Mouse (Mus musculus) megakaryocyte, embryonic 14.5 days (primary cell): ENCODE measurements around the gene Zbtb40. TPM values are rescaled to one million over a fixed set of nuclear protein-coding genes. Genes with fewer than 3 reads are reported as not detected.

ENCODE experiments used
- H3K27me3 ChIP-seq: replicated peaks from 2 replicates; pipeline ENCODE3; 2012; ENCODE audit warnings: inconsistent platforms
- H3K36me3 ChIP-seq: replicated peaks from 2 replicates; pipeline ENCODE3; 2012; ENCODE audit warnings: low read length, inconsistent platforms, mixed read lengths
- H3K4me1 ChIP-seq: 2 replicates; pipeline ENCODE4 v1.6.1; 2012; ENCODE audit warnings: inconsistent platforms
- H3K4me3 ChIP-seq: replicated peaks from 2 replicates; pipeline ENCODE3; 2012; ENCODE audit warnings: moderate library complexity, mild to moderate bottlenecking, inconsistent platforms
- H3K9me3 ChIP-seq: 2 replicates; pipeline ENCODE4 v1.6.1; 2012; ENCODE audit warnings: inconsistent platforms
- FLI1 ChIP-seq: IDR thresholded peaks from 2 replicates; pipeline ENCODE4 v1.6.1; 2012; ENCODE audit warnings: low read length, inconsistent platforms, mixed read lengths
- GATA1 ChIP-seq: IDR thresholded peaks from 3 replicates; pipeline ENCODE4 v1.6.1; 2012; ENCODE audit warnings: mixed read lengths, low read length, inconsistent platforms, borderline replicate concordance
- polyA plus RNA-seq: library from polyadenylated mRNA; stranded (reverse); fragments of >175 nt; gene quantifications from 2 replicates; pipeline ENCODE4 v1.2.3, GENCODE M21; 2012; ENCODE audit warnings: low replicate concordance; ENCODE audit not compliant: insufficient read depth

Gene Zbtb40
- polyA plus RNA-seq, 1 experiment, result 1.6 TPM

DNA sequence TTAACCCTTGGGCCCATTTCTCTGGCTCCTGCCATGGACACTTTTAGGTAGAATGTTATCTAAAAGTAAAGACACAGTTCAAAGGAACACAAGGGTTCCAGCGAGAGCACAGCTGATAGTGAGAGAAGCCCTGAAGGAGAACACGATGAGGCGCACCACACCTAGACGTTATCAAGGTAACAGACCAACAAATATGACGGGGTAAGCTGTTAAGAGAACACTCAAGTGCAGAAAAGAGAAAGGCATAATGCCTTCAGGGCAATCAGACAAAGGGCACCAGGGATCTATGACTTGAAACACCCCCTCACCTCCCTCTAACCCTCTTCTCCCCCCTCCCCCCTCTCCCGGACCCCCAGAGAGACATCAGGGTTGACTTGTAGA lies 33.1 kb downstream of the Zbtb40 start:
- peaks cover 21% of the 10 kb centered on the region for H3K4me1 ChIP-seq
- no peak overlapping the region for H3K4me3 ChIP-seq
- no peaks in the 10 kb centered on the region for H3K27me3 ChIP-seq
- no peaks in the 10 kb centered on the region for H3K9me3 ChIP-seq
- TF ChIP-seq GATA1 (no peak), FLI1 (no peak)
- peaks cover 62% of the 10 kb centered on the region for H3K36me3 ChIP-seq

DNA sequence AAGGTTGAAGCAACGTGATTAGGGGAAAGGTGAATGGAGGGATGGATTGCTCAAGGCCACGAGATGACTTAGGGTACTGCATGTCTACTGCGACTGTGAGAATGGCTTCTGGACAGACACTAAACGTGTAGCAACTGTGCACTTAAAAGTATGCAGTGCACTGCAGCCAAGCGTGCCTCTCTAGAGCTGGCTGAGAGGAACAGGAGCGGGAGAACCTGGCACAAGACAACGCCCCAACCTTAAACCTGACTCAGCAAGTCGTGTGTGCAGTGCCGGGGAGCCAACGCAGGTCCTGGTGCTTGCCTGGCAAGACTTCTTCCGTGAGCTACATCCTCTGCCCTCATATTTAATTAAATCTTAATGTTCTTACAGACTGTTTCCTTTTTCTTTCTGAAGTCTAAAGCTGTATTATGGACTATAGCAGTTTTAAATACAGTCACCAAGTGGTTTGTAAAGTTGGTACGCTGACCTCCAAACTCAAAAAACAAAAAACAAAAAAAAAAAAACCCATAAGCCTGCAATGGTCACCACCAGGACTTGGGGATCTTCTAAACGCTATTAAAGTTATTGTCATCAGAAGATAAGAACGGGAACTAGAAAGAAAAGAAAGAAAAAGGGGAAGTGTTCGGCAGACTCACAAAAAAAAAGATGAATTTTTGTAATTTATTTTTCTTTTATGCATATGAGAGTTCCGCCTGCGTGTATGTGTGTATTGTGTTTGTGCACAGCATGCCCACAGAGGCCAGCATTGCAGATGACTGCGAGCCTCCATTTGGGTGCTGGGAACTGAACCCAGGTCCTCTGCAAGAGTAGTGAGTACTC lies 33.7 kb downstream of the Zbtb40 start:
- Histone ChIP-seq H3K4me1 (peaks cover 15% of the 10 kb centered on the region), H3K27me3 (no peaks in the 10 kb centered on the region), H3K9me3 (no peaks in the 10 kb centered on the region), H3K4me3 (no peak overlapping the region), H3K36me3 (peaks cover 68% of the 10 kb centered on the region)
- TF ChIP-seq GATA1, result no peak
- no peak for TF ChIP-seq FLI1

DNA sequence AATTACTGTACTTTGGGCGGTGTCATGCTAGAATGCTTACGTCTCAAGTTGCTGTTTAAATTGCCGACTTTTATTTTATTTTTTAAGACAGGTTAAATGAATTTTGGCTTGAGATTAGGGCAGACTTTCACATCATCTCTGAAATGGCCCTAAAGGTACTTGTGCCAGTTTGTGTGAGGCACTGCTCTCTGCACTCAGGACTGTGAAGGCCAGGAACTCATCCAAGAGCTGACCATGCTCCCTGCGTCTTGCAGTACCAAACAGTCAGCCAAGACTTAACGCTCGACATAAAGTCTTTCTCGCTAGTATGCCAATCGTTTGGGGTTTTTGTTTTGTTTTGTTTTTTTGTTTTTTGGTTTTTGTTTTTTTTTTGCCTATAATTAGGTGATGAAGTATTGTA lies 34.5 kb downstream of the Zbtb40 start:
- peaks cover 7% of the 10 kb centered on the region for H3K4me1 ChIP-seq
- H3K36me3 ChIP-seq, result peaks cover 72% of the 10 kb centered on the region
- no peak overlapping the region for H3K4me3 ChIP-seq
- no peaks in the 10 kb centered on the region for H3K9me3 ChIP-seq
- no peaks in the 10 kb centered on the region for H3K27me3 ChIP-seq
- TF ChIP-seq FLI1, result no peak
- no peak for TF ChIP-seq GATA1

DNA sequence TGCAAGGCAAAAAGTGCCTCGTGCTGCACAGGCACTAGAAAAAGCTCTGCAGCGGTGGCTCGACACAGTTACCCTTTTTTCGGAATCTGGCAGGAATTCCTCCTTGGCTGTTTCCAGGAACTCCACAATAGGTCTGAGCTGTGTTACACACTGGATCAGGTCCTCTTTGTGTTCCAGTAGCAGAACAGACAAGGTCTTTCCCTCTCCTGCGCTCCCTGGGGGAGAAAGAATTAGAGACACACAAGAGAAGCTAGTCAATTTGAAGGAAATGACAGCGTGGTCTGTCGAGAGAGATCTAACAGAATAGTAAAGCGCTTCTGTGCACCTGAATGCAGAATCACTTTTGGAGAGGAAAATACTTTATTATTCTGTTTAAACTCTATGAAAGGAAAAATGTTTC lies 41.6 kb downstream of the Zbtb40 start:
- Histone ChIP-seq H3K4me1 (no peaks in the 10 kb centered on the region), H3K4me3 (no peak overlapping the region), H3K9me3 (no peaks in the 10 kb centered on the region), H3K36me3 (peaks cover 69% of the 10 kb centered on the region), H3K27me3 (no peaks in the 10 kb centered on the region)
- TF ChIP-seq FLI1, result no peak

DNA sequence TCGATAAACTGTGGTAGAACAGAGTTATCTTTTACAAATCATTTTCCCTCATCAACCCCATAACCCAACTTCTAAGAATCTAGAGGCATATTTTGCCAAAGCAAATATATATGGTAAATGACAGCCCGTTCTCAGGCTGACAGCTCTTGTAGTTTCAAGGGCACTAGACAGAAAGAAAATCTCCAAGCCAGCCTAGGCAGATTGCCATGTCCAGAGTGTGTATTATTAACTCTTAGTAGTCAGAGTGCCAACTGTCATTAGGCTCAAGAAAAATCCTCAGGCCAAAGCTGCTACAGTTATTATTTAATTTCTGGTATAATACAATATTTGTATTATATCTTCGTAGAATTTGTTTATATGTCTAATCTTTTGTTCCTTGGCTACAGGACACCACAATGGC lies 46.8 kb downstream of the Zbtb40 start:
- no peaks in the 10 kb centered on the region for H3K27me3 ChIP-seq
- no peak overlapping the region for H3K4me3 ChIP-seq
- no peaks in the 10 kb centered on the region for H3K9me3 ChIP-seq
- H3K4me1 ChIP-seq, result peaks cover 9% of the 10 kb centered on the region; the same call in 1 of the 2 replicates
- TF ChIP-seq FLI1 (no peak), GATA1 (no peak)
- H3K36me3 ChIP-seq, result peaks cover 86% of the 10 kb centered on the region

DNA sequence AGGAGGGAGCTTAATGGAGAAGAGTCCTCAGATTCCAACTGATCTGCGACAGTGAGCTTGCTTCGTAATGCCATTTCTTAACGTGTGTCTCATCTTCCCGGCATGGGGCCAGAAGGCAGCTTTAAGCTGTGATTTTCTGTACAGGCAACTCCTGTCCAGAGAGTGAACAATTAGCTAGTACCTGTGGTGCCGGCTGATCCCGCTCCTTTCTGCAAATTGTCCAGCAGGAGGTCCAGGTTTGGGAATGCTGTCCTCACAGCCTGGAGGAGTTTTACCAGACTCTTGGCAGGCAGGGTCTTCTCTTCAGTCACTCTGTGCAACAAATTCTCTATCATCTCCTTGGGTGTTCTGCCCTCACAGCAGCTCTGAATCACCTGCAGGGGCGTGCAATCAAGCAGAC lies 47.6 kb downstream of the Zbtb40 start:
- H3K4me3 ChIP-seq, result no peak overlapping the region
- TF ChIP-seq GATA1 (no peak), FLI1 (no peak)
- H3K36me3 ChIP-seq, result peaks cover 86% of the 10 kb centered on the region
- no peaks in the 10 kb centered on the region for H3K27me3 ChIP-seq
- no peaks in the 10 kb centered on the region for H3K9me3 ChIP-seq
- H3K4me1 ChIP-seq, result peaks cover 9% of the 10 kb centered on the region; the same call in 1 of the 2 replicates

DNA sequence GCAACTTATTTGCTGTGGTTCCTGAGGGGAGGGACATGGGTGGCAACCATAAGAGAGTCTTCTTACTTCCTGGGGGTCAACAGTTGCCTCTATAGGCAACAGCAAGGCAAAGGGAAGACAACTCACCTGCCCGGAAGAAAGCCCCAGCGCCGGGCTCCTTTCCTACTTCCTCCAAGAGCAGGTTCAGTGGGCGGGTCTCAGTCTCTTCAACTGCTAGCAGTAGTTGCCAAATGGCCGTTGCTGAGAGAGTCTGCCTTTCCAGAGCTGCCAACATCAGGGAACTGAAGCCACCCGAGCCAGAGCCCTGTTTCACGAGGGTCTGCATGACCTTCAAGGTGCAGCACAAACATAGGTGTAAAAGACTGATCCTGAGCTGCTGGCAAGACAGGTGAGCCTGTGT lies 50.2 kb downstream of the Zbtb40 start:
- peaks cover 12% of the 10 kb centered on the region; the same call in 1 of the 2 replicates for H3K4me1 ChIP-seq
- H3K27me3 ChIP-seq, result no peaks in the 10 kb centered on the region
- H3K4me3 ChIP-seq, result no peak overlapping the region
- H3K9me3 ChIP-seq, result no peaks in the 10 kb centered on the region
- peaks cover 95% of the 10 kb centered on the region for H3K36me3 ChIP-seq
- no peak for TF ChIP-seq FLI1
- TF ChIP-seq GATA1, result no peak

DNA sequence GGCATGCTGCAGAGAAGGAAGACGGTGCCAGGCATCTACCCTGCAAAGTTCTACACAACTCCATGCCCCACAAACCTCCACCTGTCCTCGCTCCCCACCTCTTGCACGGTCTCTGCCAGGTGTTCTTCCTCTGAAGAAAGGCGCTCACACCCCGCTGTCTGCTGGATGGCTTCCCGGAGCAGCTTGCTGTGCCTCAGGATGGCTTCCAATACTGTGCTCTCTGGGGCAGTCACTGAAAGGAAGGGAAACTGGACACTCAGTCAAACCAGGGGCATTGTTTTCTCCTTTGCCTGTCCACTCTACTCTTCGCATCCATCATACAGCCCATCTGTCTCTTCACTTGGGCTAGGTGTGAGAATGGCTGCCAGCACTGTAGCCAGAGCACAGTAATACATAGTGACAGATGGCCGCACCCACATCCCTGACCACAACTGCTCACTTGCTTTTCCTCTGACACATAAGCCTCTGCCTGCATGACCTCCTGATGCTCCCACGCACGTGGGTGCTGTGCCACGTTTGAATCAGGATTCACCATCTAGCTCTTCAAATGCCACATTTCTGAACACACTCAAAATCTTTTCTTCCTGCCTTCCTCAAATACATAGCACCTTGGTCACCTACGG lies 50.8 kb downstream of the Zbtb40 start:
- no peak for TF ChIP-seq FLI1
- H3K36me3 ChIP-seq, result peaks cover 98% of the 10 kb centered on the region

DNA sequence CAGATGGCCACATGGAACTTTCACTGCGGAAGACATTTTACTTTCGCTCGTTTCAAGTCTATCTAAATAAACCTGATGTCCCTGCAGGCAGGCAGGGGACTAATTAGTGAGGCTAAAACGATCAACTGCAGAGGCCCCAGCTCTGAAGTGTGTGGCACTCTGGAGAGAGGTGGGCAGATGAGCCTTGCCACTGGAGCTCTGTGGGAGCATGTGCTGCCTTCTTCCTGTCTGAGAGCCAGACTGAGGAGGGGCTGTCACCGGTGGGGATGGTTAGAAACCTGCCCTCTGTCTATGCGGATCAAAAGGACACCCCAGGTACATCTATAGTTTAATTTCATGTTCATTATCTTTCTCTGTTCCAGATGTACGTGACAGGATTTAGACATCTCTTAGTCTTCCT lies 51.7 kb downstream of the Zbtb40 start:
- H3K4me3 ChIP-seq, result no peak overlapping the region
- peaks cover 100% of the 10 kb centered on the region for H3K36me3 ChIP-seq
- TF ChIP-seq GATA1, result no peak
- no peak for TF ChIP-seq FLI1
- peaks cover 12% of the 10 kb centered on the region; the same call in 1 of the 2 replicates for H3K4me1 ChIP-seq
- no peaks in the 10 kb centered on the region for H3K9me3 ChIP-seq
- no peaks in the 10 kb centered on the region for H3K27me3 ChIP-seq

More for the DNA sequence above, 50.8 kb downstream of the Zbtb40 start:
- Histone ChIP-seq H3K4me1 (peaks cover 12% of the 10 kb centered on the region; the same call in 1 of the 2 replicates), H3K27me3 (no peaks in the 10 kb centered on the region), H3K9me3 (no peaks in the 10 kb centered on the region), H3K4me3 (no peak overlapping the region)

DNA sequence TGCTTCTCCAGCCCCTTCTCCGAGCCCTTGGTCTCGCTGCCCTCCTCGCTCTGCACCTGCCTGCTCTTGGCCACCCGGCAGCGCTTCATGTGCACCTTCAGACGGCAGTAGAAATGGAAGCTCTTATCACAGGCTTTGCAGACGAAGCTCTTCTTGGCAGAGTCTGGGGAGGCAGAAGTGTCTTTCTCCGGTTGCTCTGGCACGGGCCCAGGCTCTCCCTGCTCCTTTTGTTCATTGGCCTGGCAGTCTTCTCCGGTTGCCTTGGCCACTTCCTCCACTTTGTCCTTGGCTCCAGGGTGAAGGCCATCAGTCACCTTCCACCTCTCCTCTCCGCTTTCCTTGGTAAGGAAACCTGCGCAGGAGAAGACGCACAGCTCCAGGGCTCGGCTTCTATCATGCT lies 53.2 kb downstream of the Zbtb40 start:
- Histone ChIP-seq H3K27me3 (no peaks in the 10 kb centered on the region), H3K36me3 (peaks cover 100% of the 10 kb centered on the region), H3K9me3 (no peaks in the 10 kb centered on the region), H3K4me3 (no peak overlapping the region), H3K4me1 (peaks cover 12% of the 10 kb centered on the region; the same call in 1 of the 2 replicates)
- TF ChIP-seq FLI1 (no peak), GATA1 (no peak)
